ENCODE assay signal across 17 mouse cellular contexts in genomic region chr7:141062525-141062924, GRCm38 (mm10). TPM values are rescaled to one million over a fixed set of nuclear protein-coding genes. Genes with fewer than 3 reads are reported as not detected.
DNase-seq lines count a peak whose midpoint lies in the region; ATAC-seq and TF ChIP-seq lines count a peak whose summit lies in the region.
"Had no signal": no experiment of that assay in that cellular context is flagged by ENCODE, and none has a peak within 500 bp of the region (broad histone marks: within the 10 kb centered on the region; RNA-seq: fewer than 3 reads in every experiment).

No protein-coding gene starts in this region.

- peak overlapping the region; percentile 82 for H3K4me2 ChIP-seq in hindbrain, embryonic 13.5 days
- H3K4me2 ChIP-seq in midbrain, embryonic 15.5 days, result peak overlapping the region; percentile 78

- no peak for TF ChIP-seq CTCF in layer of hippocampus, adult 2 months (conservative IDR thresholded peaks at IDR 0.05)

- peaks cover 39% of the 10 kb centered on the region for H3K4me1 ChIP-seq in hindbrain, embryonic 13.5 days (replicated peaks)
- peaks cover 34% of the 10 kb centered on the region for H3K4me1 ChIP-seq in midbrain, embryonic 15.5 days

- H3K36me3 ChIP-seq in hindbrain, embryonic 13.5 days, result peaks cover 49% of the 10 kb centered on the region
- H3K36me3 ChIP-seq in midbrain, embryonic 15.5 days (replicated peaks), result peaks cover 30% of the 10 kb centered on the region; the same call in 1 of the 2 replicates

- H3K9ac ChIP-seq in hindbrain, embryonic 13.5 days, result peak overlapping the region; percentile 99
- peak overlapping the region; percentile 97; the same call in 1 of the 2 replicates for H3K9ac ChIP-seq in midbrain, embryonic 15.5 days
- H3K9ac ChIP-seq: liver, embryonic 14.5 days had no signal

- H3K9me3 ChIP-seq in hindbrain, embryonic 13.5 days, result no peaks in the 10 kb centered on the region
- no peaks in the 10 kb centered on the region for H3K9me3 ChIP-seq in midbrain, embryonic 15.5 days

- ATAC-seq in hindbrain, embryonic 13.5 days (ENCODE audit: low FRiP score), result no peak
- ATAC-seq in midbrain, embryonic 15.5 days (replicated peaks), result no peak
- ATAC-seq in erythroblast, adult 5-6 weeks (replicated peaks; ENCODE audit: low FRiP score, poor library complexity, severe bottlenecking), result no peak
- ATAC-seq in granulocyte monocyte progenitor cell, adult 5-6 weeks (replicated peaks; ENCODE audit: poor library complexity, severe bottlenecking), result no peak

- peak overlapping the region; percentile 88; the same call in 1 of the 2 replicates for H3K4me3 ChIP-seq in layer of hippocampus, adult 2 months
- H3K4me3 ChIP-seq in hindbrain, embryonic 13.5 days, result peak overlapping the region; percentile 92
- 0 out of 2 replicates have a peak overlapping the region, but pooled peaks have one; percentile 95 for H3K4me3 ChIP-seq in midbrain, embryonic 15.5 days

- H3K27me3 ChIP-seq in hindbrain, embryonic 13.5 days, result no peaks in the 10 kb centered on the region
- H3K27me3 ChIP-seq in midbrain, embryonic 15.5 days (replicated peaks), result no peaks in the 10 kb centered on the region

- DNase-seq in layer of hippocampus, adult 2 months (ENCODE audit: low spot score in 2 of 2), result no peak
- no peak for DNase-seq in layer of hippocampus, adult 9-10 months (ENCODE audit: low spot score)
- peak; percentile 75 for DNase-seq in cerebellum, adult 9-10 months
- DNase-seq in B cell, adult 2 months, result no peak
- DNase-seq: retina, postnatal 1 day had no signal

- H3K27ac ChIP-seq in layer of hippocampus, adult 2 months, result peak overlapping the region; percentile 94; the same call in 1 of the 2 replicates
- H3K27ac ChIP-seq in hindbrain, embryonic 13.5 days, result no peak overlapping the region; the same call in 1 of the 2 replicates
- no peak overlapping the region for H3K27ac ChIP-seq in midbrain, embryonic 15.5 days
- H3K27ac ChIP-seq: liver, embryonic 14.5 days had no signal

- 68% methylated on average over 7 of the region's 7 CpGs for WGBS in hindbrain, embryonic 13.5 days
- whole genome bisulfite sequencing in midbrain, embryonic 15.5 days, result 80% methylated on average over 7 of the region's 7 CpGs

RNA-seq across cellular contexts. Expression of gene B4galnt4, which starts 1.6 kb away (rescaled TPM):
- 100 to 1,000 TPM in 1 of 2 experiments, 10 to 100 TPM in 1; 93.4 to 101 TPM for total RNA-seq in layer of hippocampus, adult 2 months (2021)
- 44.8 and 47.2 TPM in 2 replicates for polyA plus RNA-seq in hindbrain, embryonic 13.5 days (2015; fragmentation: Nextera tagmentation; extraction: Ambion mirVana)
- 59.2 and 64.1 TPM in 2 replicates for polyA plus RNA-seq in midbrain, embryonic 15.5 days (2015; fragmentation: Nextera tagmentation; extraction: Ambion mirVana)
- total RNA-seq in erythroblast, adult 5-6 weeks (2015; ENCODE audit: low replicate concordance), result 0.84 TPM in 1 of 2 replicates, not detected in the other
- not detected in 2 replicates for total RNA-seq in erythroblast, adult 5-6 weeks (2017; ENCODE audit: low replicate concordance)
- 0.60 and 3.6 TPM in 2 replicates for total RNA-seq in granulocyte monocyte progenitor cell, adult 5-6 weeks (2014; fragmentation: Nextera tagmentation)
- total RNA-seq in granulocyte monocyte progenitor cell, adult 5-6 weeks (2017), result 0.26 TPM in 1 of 2 replicates, not detected in the other

RNA-seq across cellular contexts. Expression of gene Pkp3, which starts 15.5 kb away (rescaled TPM):
- total RNA-seq in layer of hippocampus, adult 2 months (2021), result not detected
- polyA plus RNA-seq in hindbrain, embryonic 13.5 days (2015; fragmentation: Nextera tagmentation; extraction: Ambion mirVana), result 0.27 and 0.32 TPM in 2 replicates
- 0.84 TPM in 1 of 2 replicates, not detected in the other for polyA plus RNA-seq in midbrain, embryonic 15.5 days (2015; fragmentation: Nextera tagmentation; extraction: Ambion mirVana)
- total RNA-seq in erythroblast, adult 5-6 weeks (2015; ENCODE audit: low replicate concordance), result not detected in 2 replicates
- total RNA-seq in erythroblast, adult 5-6 weeks (2017; ENCODE audit: low replicate concordance), result not detected in 2 replicates
- total RNA-seq in granulocyte monocyte progenitor cell, adult 5-6 weeks (2014; fragmentation: Nextera tagmentation), result 1.4 and 2.2 TPM in 2 replicates
- total RNA-seq in granulocyte monocyte progenitor cell, adult 5-6 weeks (2017), result 0.52 and 2.7 TPM in 2 replicates
- total RNA-seq: gastrocnemius, adult 8-10 months; layer of hippocampus, postnatal 10 days had no signal

RNA-seq across cellular contexts. Expression of gene Gm17387, which starts 33.6 kb away (rescaled TPM):
- not detected for total RNA-seq in layer of hippocampus, adult 2 months (2021)
- not detected in 2 replicates for polyA plus RNA-seq in hindbrain, embryonic 13.5 days (2015; fragmentation: Nextera tagmentation; extraction: Ambion mirVana)
- polyA plus RNA-seq in midbrain, embryonic 15.5 days (2015; fragmentation: Nextera tagmentation; extraction: Ambion mirVana), result not detected in 2 replicates
- total RNA-seq in erythroblast, adult 5-6 weeks (2015; ENCODE audit: low replicate concordance), result not detected in 2 replicates
- total RNA-seq in erythroblast, adult 5-6 weeks (2017; ENCODE audit: low replicate concordance), result not detected in 2 replicates
- total RNA-seq in granulocyte monocyte progenitor cell, adult 5-6 weeks (2014; fragmentation: Nextera tagmentation), result not detected in 2 replicates
- total RNA-seq in granulocyte monocyte progenitor cell, adult 5-6 weeks (2017), result not detected in 2 replicates
- total RNA-seq: gastrocnemius, adult 8-10 months; layer of hippocampus, postnatal 10 days; megakaryocyte, adult 5-6 weeks had no signal
- polyA plus RNA-seq: embryonic facial prominence, embryonic 11.5 days; heart, postnatal 0 days; kidney, embryonic 14.5 days; liver, embryonic 14.5 days; stomach, embryonic 14.5 days had no signal

RNA-seq across cellular contexts. Expression of gene Sigirr, which starts 37.8 kb away (rescaled TPM):
- total RNA-seq in layer of hippocampus, adult 2 months (2021), result 1 to 10 TPM; 2.1 to 2.5 TPM
- polyA plus RNA-seq in hindbrain, embryonic 13.5 days (2015; fragmentation: Nextera tagmentation; extraction: Ambion mirVana), result 1.7 and 2.9 TPM in 2 replicates
- 2.3 and 2.7 TPM in 2 replicates for polyA plus RNA-seq in midbrain, embryonic 15.5 days (2015; fragmentation: Nextera tagmentation; extraction: Ambion mirVana)
- total RNA-seq in erythroblast, adult 5-6 weeks (2015; ENCODE audit: low replicate concordance), result 4.2 TPM in 1 of 2 replicates, not detected in the other
- 2.8 and 4.4 TPM in 2 replicates for total RNA-seq in erythroblast, adult 5-6 weeks (2017; ENCODE audit: low replicate concordance)
- total RNA-seq in granulocyte monocyte progenitor cell, adult 5-6 weeks (2014; fragmentation: Nextera tagmentation), result 16.9 and 30.9 TPM in 2 replicates
- 16.6 and 20.2 TPM in 2 replicates for total RNA-seq in granulocyte monocyte progenitor cell, adult 5-6 weeks (2017)

RNA-seq across cellular contexts. Expression of gene Ifitm6, which starts 44.8 kb away (rescaled TPM):
- total RNA-seq in layer of hippocampus, adult 2 months (2021), result not detected
- polyA plus RNA-seq in hindbrain, embryonic 13.5 days (2015; fragmentation: Nextera tagmentation; extraction: Ambion mirVana), result 0.53 TPM in 2 replicates
- 0.99 and 1.4 TPM in 2 replicates for polyA plus RNA-seq in midbrain, embryonic 15.5 days (2015; fragmentation: Nextera tagmentation; extraction: Ambion mirVana)
- total RNA-seq in erythroblast, adult 5-6 weeks (2015; ENCODE audit: low replicate concordance), result 336 and 380 TPM in 2 replicates
- total RNA-seq in erythroblast, adult 5-6 weeks (2017; ENCODE audit: low replicate concordance), result 99.4 and 179 TPM in 2 replicates
- total RNA-seq in granulocyte monocyte progenitor cell, adult 5-6 weeks (2014; fragmentation: Nextera tagmentation), result 17.9 and 48.1 TPM in 2 replicates
- total RNA-seq in granulocyte monocyte progenitor cell, adult 5-6 weeks (2017), result 22.5 and 42.5 TPM in 2 replicates
- total RNA-seq: gastrocnemius, adult 8-10 months; layer of hippocampus, postnatal 10 days had no signal
- polyA plus RNA-seq: embryonic facial prominence, embryonic 11.5 days; stomach, embryonic 14.5 days had no signal

Comparison
In these comparisons a context has a peak if more than half of its experiments do, and no peak if none do; other contexts are left out.
1. RNA of gene B4galnt4, which starts 1.6 kb away (total RNA-seq): 93.4 to 101 TPM in layer of hippocampus, adult 2 months; 0.26 to 3.6 TPM in granulocyte monocyte progenitor cell, adult 5-6 weeks and 0.84 TPM in erythroblast, adult 5-6 weeks; every median in the first group is over 10 times any median in the second.
2. Peak in every context shown above with its lines, with median percentiles within 50 percentile points of each other: H3K4me3 ChIP-seq.